Mouse (Mus musculus): ENCODE data around the gene Scg5. TPM values are rescaled to one million over a fixed set of nuclear protein-coding genes. Genes with fewer than 3 reads are reported as not detected.
A peak's percentile ranks its signal among the peaks of the same experiment; 100 is the strongest.

Gene Scg5
- polyA plus RNA-seq, 1 experiment from 2014 or later: 2.0 TPM

GRCm38 (mm10) chr2:113776297-113776696 lies 52.6 kb downstream of the Scg5 start:
- Histone ChIP-seq H3K4me2 (replicated peaks; ENCODE audit: low read depth, low read length) (no peak overlapping the region), H3K36me3 (ENCODE audit: insufficient read depth, low read length) (no peaks in the 10 kb centered on the region), H3K9me3 (ENCODE audit: low read length) (no peaks in the 10 kb centered on the region), H3K27me3 (replicated peaks; ENCODE audit: insufficient read depth, low read length) (no peaks in the 10 kb centered on the region), H3K4me1 (ENCODE audit: insufficient read depth, low read depth, low read length) (no peaks in the 10 kb centered on the region), H3K27ac (ENCODE audit: low read length) (no peak overlapping the region), H3K9ac (replicated peaks; ENCODE audit: low read depth) (no peak overlapping the region), H3K4me3 (ENCODE audit: low read depth, low read length) (no peak overlapping the region)
- ATAC-seq: no peak
- WGBS: 83% methylated on average over 3 of the region's 3 CpGs
- no peak for DNase-seq (ENCODE audit: low spot score)
- TF ChIP-seq CTCF (IDR thresholded peaks at IDR 0.05) (no peak), EP300 (IDR thresholded peaks at IDR 0.05) (no peak)

- H3K9ac ChIP-seq (replicated peaks; ENCODE audit: low read depth): no peak overlapping the region
- ATAC-seq (no peak), DNase-seq (ENCODE audit: low spot score) (no peak)
- no peak overlapping the region for H3K4me2 ChIP-seq (replicated peaks; ENCODE audit: low read depth, low read length)
- TF ChIP-seq CTCF (IDR thresholded peaks at IDR 0.05) (no peak), EP300 (IDR thresholded peaks at IDR 0.05) (no peak)
- H3K9me3 ChIP-seq (ENCODE audit: low read length): no peaks in the 10 kb centered on the region
- H3K4me3 ChIP-seq (ENCODE audit: low read depth, low read length): no peak overlapping the region
- no peaks in the 10 kb centered on the region for H3K4me1 ChIP-seq (ENCODE audit: insufficient read depth, low read depth, low read length)
- WGBS: 47% methylated on average over 6 of the region's 6 CpGs
- H3K27me3 ChIP-seq (replicated peaks; ENCODE audit: insufficient read depth, low read length): no peaks in the 10 kb centered on the region
- no peak overlapping the region for H3K27ac ChIP-seq (ENCODE audit: low read length)
- no peaks in the 10 kb centered on the region for H3K36me3 ChIP-seq (ENCODE audit: insufficient read depth, low read length)
Observed at GRCm38 (mm10) chr2:113774150-113774805, 54.6 kb downstream of the Scg5 start.

- no peak overlapping the region for H3K9ac ChIP-seq (replicated peaks; ENCODE audit: low read depth)
- WGBS: 83% methylated on average over 8 of the region's 8 CpGs
- DNase-seq (ENCODE audit: low spot score): no peak
- H3K4me3 ChIP-seq (ENCODE audit: low read depth, low read length): no peak overlapping the region
- TF ChIP-seq CTCF (IDR thresholded peaks at IDR 0.05): no peak
- TF ChIP-seq EP300 (IDR thresholded peaks at IDR 0.05): no peak
- H3K4me1 ChIP-seq (ENCODE audit: insufficient read depth, low read depth, low read length): no peaks in the 10 kb centered on the region
- H3K9me3 ChIP-seq (ENCODE audit: low read length): no peaks in the 10 kb centered on the region
- H3K27ac ChIP-seq (ENCODE audit: low read length): no peak overlapping the region
- no peaks in the 10 kb centered on the region for H3K36me3 ChIP-seq (ENCODE audit: insufficient read depth, low read length)
- ATAC-seq: no peak
- H3K4me2 ChIP-seq (replicated peaks; ENCODE audit: low read depth, low read length): no peak overlapping the region
- H3K27me3 ChIP-seq (replicated peaks; ENCODE audit: insufficient read depth, low read length): no peaks in the 10 kb centered on the region
Observed at GRCm38 (mm10) chr2:113768541-113769303, 60.2 kb downstream of the Scg5 start.

- H3K27ac ChIP-seq (ENCODE audit: low read length): no peak overlapping the region
- H3K4me1 ChIP-seq (ENCODE audit: insufficient read depth, low read depth, low read length): no peaks in the 10 kb centered on the region
- WGBS: 25% methylated on average over 1 of the region's 1 CpGs
- H3K36me3 ChIP-seq (ENCODE audit: insufficient read depth, low read length): no peaks in the 10 kb centered on the region
- no peaks in the 10 kb centered on the region for H3K27me3 ChIP-seq (replicated peaks; ENCODE audit: insufficient read depth, low read length)
- ATAC-seq (no peak), DNase-seq (ENCODE audit: low spot score) (no peak)
- no peak overlapping the region for H3K4me3 ChIP-seq (ENCODE audit: low read depth, low read length)
- no peak overlapping the region for H3K9ac ChIP-seq (replicated peaks; ENCODE audit: low read depth)
- no peaks in the 10 kb centered on the region for H3K9me3 ChIP-seq (ENCODE audit: low read length)
- no peak for TF ChIP-seq CTCF (IDR thresholded peaks at IDR 0.05)
- TF ChIP-seq EP300 (IDR thresholded peaks at IDR 0.05): no peak
- H3K4me2 ChIP-seq (replicated peaks; ENCODE audit: low read depth, low read length): no peak overlapping the region
Observed at GRCm38 (mm10) chr2:113765885-113766284, 63.0 kb downstream of the Scg5 start.

DNA sequence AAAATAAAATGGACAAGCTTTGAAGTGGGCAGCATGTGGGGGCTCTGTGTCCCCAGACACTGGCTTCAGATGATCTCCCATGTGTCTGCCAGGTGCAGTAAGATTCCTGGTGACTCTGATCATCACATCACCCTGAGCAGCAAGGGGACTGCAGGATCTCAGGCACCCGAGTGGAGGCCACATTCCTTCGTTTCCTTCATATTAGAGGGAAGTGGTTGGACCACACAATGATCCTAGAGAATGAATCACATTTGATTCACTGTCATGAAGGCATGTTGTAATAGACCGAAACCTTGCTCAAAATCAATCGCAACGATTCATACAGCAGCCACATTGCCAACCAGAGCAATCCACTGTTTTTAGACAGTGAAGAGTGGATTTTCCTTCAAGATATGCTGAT lies 64.0 kb downstream of the Scg5 start:
- no peaks in the 10 kb centered on the region for H3K36me3 ChIP-seq (ENCODE audit: insufficient read depth, low read length)
- H3K27ac ChIP-seq (ENCODE audit: low read length): no peak overlapping the region
- H3K4me2 ChIP-seq (replicated peaks; ENCODE audit: low read depth, low read length): no peak overlapping the region
- TF ChIP-seq EP300 (IDR thresholded peaks at IDR 0.05): no peak
- TF ChIP-seq CTCF (IDR thresholded peaks at IDR 0.05): no peak
- 71% methylated on average over 5 of the region's 5 CpGs for WGBS
- ATAC-seq: no peak
- DNase-seq (ENCODE audit: low spot score): no peak
- H3K4me1 ChIP-seq (ENCODE audit: insufficient read depth, low read depth, low read length): no peaks in the 10 kb centered on the region
- no peak overlapping the region for H3K9ac ChIP-seq (replicated peaks; ENCODE audit: low read depth)
- H3K9me3 ChIP-seq (ENCODE audit: low read length): no peaks in the 10 kb centered on the region
- no peak overlapping the region for H3K4me3 ChIP-seq (ENCODE audit: low read depth, low read length)
- no peaks in the 10 kb centered on the region for H3K27me3 ChIP-seq (replicated peaks; ENCODE audit: insufficient read depth, low read length)

GRCm38 (mm10) chr2:113758311-113759161 lies 70.4 kb downstream of the Scg5 start, which contains the start of gene Grem1:
Gene Grem1 (minus strand): TSS chr2:113758646.
- DNase-seq (ENCODE audit: low spot score): no peak
- under 1% methylated on average over 63 of the region's 64 CpGs for WGBS
- peak within 1 kb of the TSS; percentile 19; the same call in 1 of the 2 replicates for H3K4me3 ChIP-seq (ENCODE audit: low read depth, low read length)
- H3K4me2 ChIP-seq (replicated peaks; ENCODE audit: low read depth, low read length): peak within 1 kb of the TSS; percentile 48
- H3K36me3 ChIP-seq (ENCODE audit: insufficient read depth, low read length): no peaks in the 10 kb centered on the region
- peaks cover 8% of the 10 kb centered on the region; the same call in 1 of the 2 replicates for H3K4me1 ChIP-seq (ENCODE audit: insufficient read depth, low read depth, low read length)
- H3K27ac ChIP-seq (ENCODE audit: low read length): no peak within 1 kb of the TSS
- H3K9ac ChIP-seq (replicated peaks; ENCODE audit: low read depth): no peak within 1 kb of the TSS
- no peaks in the 10 kb centered on the region for H3K9me3 ChIP-seq (ENCODE audit: low read length)
- ATAC-seq: no peak
- no peak for TF ChIP-seq EP300 (IDR thresholded peaks at IDR 0.05)
- TF ChIP-seq CTCF (IDR thresholded peaks at IDR 0.05): no peak
- peaks cover 27% of the 10 kb centered on the region for H3K27me3 ChIP-seq (replicated peaks; ENCODE audit: insufficient read depth, low read length)

Measured in lung, postnatal 0 days (tissue).